Mouse (Mus musculus): ENCODE data around the gene Brinp1. TPM values are rescaled to one million over a fixed set of nuclear protein-coding genes. Genes with fewer than 3 reads are reported as not detected.

Brinp1 gene
- polyA plus RNA-seq, 1 experiment, result 0.02 TPM

DNA sequence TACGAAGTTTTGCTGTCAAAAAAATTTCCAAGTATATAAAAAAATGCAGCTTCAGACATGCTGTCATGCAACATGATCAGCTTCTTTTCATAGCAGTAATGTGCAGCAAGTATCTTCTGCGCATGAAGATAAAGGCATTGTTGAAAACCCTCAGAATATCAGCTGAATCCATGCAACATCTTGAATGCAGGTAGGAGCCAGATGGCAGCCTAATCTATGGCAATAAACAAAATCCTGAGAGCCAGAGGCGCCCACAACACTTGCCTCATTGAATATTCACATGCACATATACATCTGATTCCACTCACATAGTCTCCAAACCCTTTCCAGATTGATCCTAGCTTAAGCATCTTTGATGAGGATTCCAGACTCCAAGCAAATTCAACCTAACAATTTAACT is 24.2 kb downstream of the Brinp1 start:
- no peak for DNase-seq (ENCODE audit: low read depth in 1 of 2, low spot score in 2 of 2)
- no peak overlapping the region for H3K4me3 ChIP-seq (ENCODE audit: extremely low read depth, insufficient read depth, insufficient read length)
- H3K27me3 ChIP-seq (ENCODE audit: control insufficient read depth, insufficient read depth, low read length), result no peaks in the 10 kb centered on the region
- WGBS, result 58% methylated on average over 3 of the region's 3 CpGs
- no peaks in the 10 kb centered on the region for H3K36me3 ChIP-seq (ENCODE audit: control insufficient read depth, insufficient read depth, low read length)
- H3K4me1 ChIP-seq (ENCODE audit: control insufficient read depth, insufficient read depth, insufficient read length), result no peaks in the 10 kb centered on the region
- TF ChIP-seq POLR2A (IDR thresholded peaks at IDR 0.05; ENCODE audit: low read depth, low read length) (no peak), CTCF (IDR thresholded peaks at IDR 0.05; ENCODE audit: extremely low read depth, insufficient read depth, insufficient read length, insufficient replicate concordance) (no peak)
- no peak overlapping the region for H3K27ac ChIP-seq (ENCODE audit: insufficient read depth, low read length)

DNA sequence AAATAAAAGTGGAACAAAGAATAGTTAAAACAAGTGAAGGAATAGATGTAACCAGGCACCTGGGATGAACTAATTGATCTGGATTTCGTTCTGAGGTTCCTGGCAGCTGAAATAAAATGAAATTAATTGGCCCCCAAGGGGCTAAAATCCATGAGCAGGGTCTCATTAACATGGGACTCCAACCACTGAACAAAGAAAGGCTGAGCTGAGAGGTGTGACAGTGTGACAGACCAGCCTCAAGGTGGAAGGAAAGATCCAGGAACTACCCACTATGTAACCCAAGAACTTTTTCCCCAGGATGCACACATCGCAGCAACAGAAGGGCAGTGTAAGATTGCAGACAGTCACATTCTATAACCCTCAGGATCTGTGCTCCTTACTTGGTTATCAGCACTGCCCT is 28.1 kb downstream of the Brinp1 start:
- no peaks in the 10 kb centered on the region for H3K4me1 ChIP-seq (ENCODE audit: control insufficient read depth, insufficient read depth, insufficient read length)
- no peaks in the 10 kb centered on the region for H3K27me3 ChIP-seq (ENCODE audit: control insufficient read depth, insufficient read depth, low read length)
- no peak overlapping the region for H3K4me3 ChIP-seq (ENCODE audit: extremely low read depth, insufficient read depth, insufficient read length)
- TF ChIP-seq POLR2A (IDR thresholded peaks at IDR 0.05; ENCODE audit: low read depth, low read length), result no peak
- no peak for TF ChIP-seq CTCF (IDR thresholded peaks at IDR 0.05; ENCODE audit: extremely low read depth, insufficient read depth, insufficient read length, insufficient replicate concordance)
- DNase-seq (ENCODE audit: low read depth in 1 of 2, low spot score in 2 of 2), result no peak
- H3K36me3 ChIP-seq (ENCODE audit: control insufficient read depth, insufficient read depth, low read length), result no peaks in the 10 kb centered on the region
- 80% methylated on average over 2 of the region's 2 CpGs for WGBS
- H3K27ac ChIP-seq (ENCODE audit: insufficient read depth, low read length), result no peak overlapping the region

DNA sequence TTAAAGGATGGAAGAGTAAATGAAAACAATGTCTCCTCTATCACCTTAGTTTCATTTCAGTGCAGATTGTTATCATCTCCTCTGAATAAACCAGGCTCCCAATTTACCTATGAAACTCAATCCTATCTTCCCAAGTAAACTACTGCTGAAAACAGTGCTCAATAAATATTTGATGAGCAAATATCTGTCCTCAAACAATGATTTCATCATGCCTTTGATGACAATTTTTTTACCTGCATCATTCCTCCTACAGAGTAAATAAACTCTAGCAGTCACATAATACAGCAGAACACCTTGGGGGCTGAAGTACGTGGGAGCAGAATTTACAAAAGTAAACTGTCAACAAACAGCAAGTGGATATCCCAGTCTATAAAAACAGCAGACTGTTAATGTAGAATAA is 31.3 kb downstream of the Brinp1 start:
- Histone ChIP-seq H3K36me3 (ENCODE audit: control insufficient read depth, insufficient read depth, low read length) (no peaks in the 10 kb centered on the region), H3K4me1 (ENCODE audit: control insufficient read depth, insufficient read depth, insufficient read length) (no peaks in the 10 kb centered on the region), H3K4me3 (ENCODE audit: extremely low read depth, insufficient read depth, insufficient read length) (no peak overlapping the region), H3K27ac (ENCODE audit: insufficient read depth, low read length) (no peak overlapping the region), H3K27me3 (ENCODE audit: control insufficient read depth, insufficient read depth, low read length) (no peaks in the 10 kb centered on the region)
- TF ChIP-seq POLR2A (IDR thresholded peaks at IDR 0.05; ENCODE audit: low read depth, low read length) (no peak), CTCF (IDR thresholded peaks at IDR 0.05; ENCODE audit: extremely low read depth, insufficient read depth, insufficient read length, insufficient replicate concordance) (no peak)
- WGBS, result 73% methylated on average over 1 of the region's 1 CpGs
- DNase-seq (ENCODE audit: low read depth in 1 of 2, low spot score in 2 of 2), result no peak

DNA sequence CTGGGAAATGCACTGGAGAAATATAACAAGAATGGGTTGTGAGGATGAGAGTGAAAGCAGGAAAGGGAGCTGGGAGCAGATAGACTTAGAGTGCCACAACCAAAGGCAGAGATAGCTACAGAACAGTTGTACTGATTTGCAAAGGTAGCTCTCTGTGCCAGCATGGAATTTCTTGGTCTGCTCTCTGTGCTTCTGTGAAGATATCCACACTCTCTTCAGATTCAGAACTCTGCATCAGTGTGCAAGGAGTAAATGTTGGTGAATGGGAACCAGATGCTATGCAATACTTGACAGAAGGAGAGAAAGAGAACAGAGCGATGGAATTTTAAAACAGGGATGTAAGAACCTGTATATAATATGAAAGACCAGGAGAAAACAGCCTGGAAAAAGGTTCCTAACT is 31.7 kb downstream of the Brinp1 start:
- no peak overlapping the region for H3K4me3 ChIP-seq (ENCODE audit: extremely low read depth, insufficient read depth, insufficient read length)

DNA sequence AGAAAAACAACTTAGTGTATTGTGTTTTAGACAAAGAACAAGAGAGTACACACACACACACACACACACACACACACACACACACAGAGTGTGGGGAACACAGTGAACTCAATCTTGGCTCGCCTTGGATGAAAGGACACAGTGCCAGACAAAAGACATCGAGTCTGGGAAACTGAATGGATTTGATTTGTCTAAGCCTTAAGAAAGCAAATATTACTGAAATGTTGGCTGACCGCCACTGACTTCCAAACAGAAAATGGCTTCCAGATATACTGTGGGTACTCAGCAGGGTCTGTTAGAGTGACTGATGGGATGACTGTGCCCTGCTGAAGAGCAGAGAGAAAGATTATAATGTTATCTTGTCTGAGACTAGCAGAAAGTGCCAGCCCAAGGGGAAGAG is 34.1 kb downstream of the Brinp1 start:
- WGBS, result 83% methylated on average over 3 of the region's 3 CpGs

More for the DNA sequence above, 31.7 kb downstream of the Brinp1 start:
- TF ChIP-seq POLR2A (IDR thresholded peaks at IDR 0.05; ENCODE audit: low read depth, low read length) (no peak), CTCF (IDR thresholded peaks at IDR 0.05; ENCODE audit: extremely low read depth, insufficient read depth, insufficient read length, insufficient replicate concordance) (no peak)
- H3K4me1 ChIP-seq (ENCODE audit: control insufficient read depth, insufficient read depth, insufficient read length), result no peaks in the 10 kb centered on the region
- H3K36me3 ChIP-seq (ENCODE audit: control insufficient read depth, insufficient read depth, low read length), result no peaks in the 10 kb centered on the region
- no peaks in the 10 kb centered on the region for H3K27me3 ChIP-seq (ENCODE audit: control insufficient read depth, insufficient read depth, low read length)
- DNase-seq (ENCODE audit: low read depth in 1 of 2, low spot score in 2 of 2), result no peak
- H3K27ac ChIP-seq (ENCODE audit: insufficient read depth, low read length), result no peak overlapping the region
- 86% methylated on average over 1 of the region's 1 CpGs for WGBS

DNA sequence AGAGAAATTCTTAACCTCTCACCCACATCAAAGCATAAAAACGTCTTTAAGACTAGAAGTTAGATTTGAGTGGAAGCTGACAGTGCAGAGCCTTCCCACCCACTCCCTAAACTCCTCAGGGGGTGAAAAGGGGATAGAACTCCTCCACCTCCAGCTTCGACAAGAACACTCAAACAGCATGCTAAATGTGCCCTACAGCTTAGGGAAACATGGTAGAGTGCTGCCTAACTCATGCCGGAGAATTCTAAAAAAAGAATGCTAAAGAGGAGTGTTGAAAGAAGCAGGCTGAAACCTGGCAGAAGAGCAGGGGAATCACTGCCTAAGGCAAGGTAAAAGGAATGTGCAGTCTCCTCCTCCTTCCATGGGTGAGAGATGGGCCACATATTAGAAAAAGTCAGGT is 43.3 kb downstream of the Brinp1 start:
- H3K4me3 ChIP-seq (ENCODE audit: extremely low read depth, insufficient read depth, insufficient read length), result no peak overlapping the region
- no peak overlapping the region for H3K27ac ChIP-seq (ENCODE audit: insufficient read depth, low read length)
- no peaks in the 10 kb centered on the region for H3K4me1 ChIP-seq (ENCODE audit: control insufficient read depth, insufficient read depth, insufficient read length)
- WGBS, result 62% methylated on average over 3 of the region's 3 CpGs
- H3K27me3 ChIP-seq (ENCODE audit: control insufficient read depth, insufficient read depth, low read length), result no peaks in the 10 kb centered on the region
- H3K36me3 ChIP-seq (ENCODE audit: control insufficient read depth, insufficient read depth, low read length), result no peaks in the 10 kb centered on the region
- TF ChIP-seq POLR2A (IDR thresholded peaks at IDR 0.05; ENCODE audit: low read depth, low read length) (no peak), CTCF (IDR thresholded peaks at IDR 0.05; ENCODE audit: extremely low read depth, insufficient read depth, insufficient read length, insufficient replicate concordance) (no peak)
- DNase-seq (ENCODE audit: low read depth in 1 of 2, low spot score in 2 of 2), result no peak

More for the DNA sequence above, 34.1 kb downstream of the Brinp1 start:
- H3K27ac ChIP-seq (ENCODE audit: insufficient read depth, low read length), result no peak overlapping the region
- H3K4me3 ChIP-seq (ENCODE audit: extremely low read depth, insufficient read depth, insufficient read length), result no peak overlapping the region
- no peaks in the 10 kb centered on the region for H3K4me1 ChIP-seq (ENCODE audit: control insufficient read depth, insufficient read depth, insufficient read length)
- H3K27me3 ChIP-seq (ENCODE audit: control insufficient read depth, insufficient read depth, low read length), result no peaks in the 10 kb centered on the region
- no peak for DNase-seq (ENCODE audit: low read depth in 1 of 2, low spot score in 2 of 2)
- no peaks in the 10 kb centered on the region for H3K36me3 ChIP-seq (ENCODE audit: control insufficient read depth, insufficient read depth, low read length)
- TF ChIP-seq CTCF (IDR thresholded peaks at IDR 0.05; ENCODE audit: extremely low read depth, insufficient read depth, insufficient read length, insufficient replicate concordance), result no peak
- no peak for TF ChIP-seq POLR2A (IDR thresholded peaks at IDR 0.05; ENCODE audit: low read depth, low read length)

DNA sequence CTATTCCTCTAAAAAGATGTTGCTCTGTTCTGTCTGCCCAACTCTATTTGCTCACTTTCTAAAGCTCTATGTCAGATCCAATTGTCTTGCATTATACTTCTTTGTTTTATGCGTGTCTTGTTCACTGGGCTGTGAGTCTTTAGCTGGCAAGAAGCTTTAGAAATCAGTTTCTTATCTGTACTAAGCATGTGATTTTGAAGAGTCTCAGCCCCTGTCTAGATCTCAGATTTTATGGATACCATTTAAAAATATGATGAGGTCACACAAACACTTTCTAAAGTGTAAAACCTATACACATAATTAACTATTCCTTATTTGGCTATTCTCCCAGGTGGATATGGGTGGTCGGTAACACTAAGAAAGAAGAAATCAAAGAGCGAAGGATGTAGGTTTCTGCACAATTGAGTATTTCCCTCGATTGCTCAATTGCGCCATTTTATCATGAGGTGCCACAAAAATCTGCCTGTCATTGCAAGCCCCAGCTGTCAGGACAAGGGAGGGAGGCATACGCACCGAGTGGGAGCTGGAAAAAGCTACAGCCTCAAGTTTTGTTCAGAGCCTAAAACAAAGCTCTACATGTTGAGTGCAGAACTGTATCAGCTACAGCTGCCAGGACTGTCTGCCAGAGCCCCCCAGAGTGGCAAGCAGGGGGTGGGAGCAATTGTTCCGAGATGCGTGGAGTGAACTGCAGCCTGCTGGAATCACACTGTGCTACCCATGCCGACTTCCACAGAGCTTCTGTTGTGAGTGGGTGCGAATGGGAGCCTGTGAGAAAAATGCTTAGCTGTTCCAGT is 47.6 kb downstream of the Brinp1 start:
- H3K4me3 ChIP-seq (ENCODE audit: extremely low read depth, insufficient read depth, insufficient read length), result no peak overlapping the region
- H3K27ac ChIP-seq (ENCODE audit: insufficient read depth, low read length), result no peak overlapping the region
- TF ChIP-seq POLR2A (IDR thresholded peaks at IDR 0.05; ENCODE audit: low read depth, low read length), result no peak
- TF ChIP-seq CTCF (IDR thresholded peaks at IDR 0.05; ENCODE audit: extremely low read depth, insufficient read depth, insufficient read length, insufficient replicate concordance), result no peak
- WGBS, result 83% methylated on average over 11 of the region's 11 CpGs
- no peaks in the 10 kb centered on the region for H3K4me1 ChIP-seq (ENCODE audit: control insufficient read depth, insufficient read depth, insufficient read length)
- no peaks in the 10 kb centered on the region; the same call in 1 of the 2 replicates for H3K27me3 ChIP-seq (ENCODE audit: control insufficient read depth, insufficient read depth, low read length)
- no peak for DNase-seq (ENCODE audit: low read depth in 1 of 2, low spot score in 2 of 2)
- H3K36me3 ChIP-seq (ENCODE audit: control insufficient read depth, insufficient read depth, low read length), result no peaks in the 10 kb centered on the region

Data from spleen, adult 2 months (tissue).